Mouse (Mus musculus): ENCODE results near the gene Ppp6r3.
"Not testable (repeated sequence)": the region's sequence is repeated elsewhere in the genome, so short reads cannot be mapped to it uniquely, and the experiment has no call there.

Ppp6r3 gene

DNA sequence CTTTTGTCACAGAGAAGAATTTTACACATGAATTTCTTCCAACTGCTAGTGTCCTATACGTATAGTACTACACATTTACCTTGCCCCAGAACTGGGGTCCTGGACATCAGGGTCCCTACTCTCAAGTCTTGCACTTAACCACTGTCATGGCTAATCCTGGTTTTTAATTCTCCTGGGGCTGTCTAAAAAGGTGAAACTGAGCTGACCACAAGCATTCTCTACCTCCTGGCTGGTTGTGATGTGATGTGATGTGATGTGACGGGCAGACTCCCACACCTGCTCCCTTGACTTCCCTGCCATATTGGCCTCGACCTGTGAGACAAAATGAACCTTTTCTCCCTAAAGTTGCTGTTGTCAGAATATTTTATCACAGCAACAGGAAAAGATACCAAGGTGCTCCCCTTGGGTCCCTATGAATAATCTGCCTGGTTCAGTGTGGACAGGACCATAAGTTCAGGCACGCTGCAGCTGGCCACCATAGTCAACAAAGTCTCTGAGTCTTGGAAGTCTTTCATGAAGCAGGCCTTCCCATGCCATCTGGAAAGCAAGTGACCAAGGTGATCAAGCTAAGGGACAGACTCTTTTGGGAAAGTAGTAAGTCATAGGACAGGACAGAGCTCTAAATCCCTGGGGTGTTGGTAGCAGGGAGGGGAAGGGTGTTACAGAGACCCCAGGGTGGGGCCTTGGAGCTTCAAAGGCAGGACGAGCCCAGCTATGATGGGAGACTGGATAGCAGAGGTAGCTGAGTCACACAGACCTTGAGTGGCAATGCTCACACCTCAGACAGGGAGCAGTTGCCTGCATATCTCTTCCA, 1.1 kb upstream of the Ppp6r3 start:
- DNase-seq (ENCODE audit: low read depth, low spot score): no peak

DNA sequence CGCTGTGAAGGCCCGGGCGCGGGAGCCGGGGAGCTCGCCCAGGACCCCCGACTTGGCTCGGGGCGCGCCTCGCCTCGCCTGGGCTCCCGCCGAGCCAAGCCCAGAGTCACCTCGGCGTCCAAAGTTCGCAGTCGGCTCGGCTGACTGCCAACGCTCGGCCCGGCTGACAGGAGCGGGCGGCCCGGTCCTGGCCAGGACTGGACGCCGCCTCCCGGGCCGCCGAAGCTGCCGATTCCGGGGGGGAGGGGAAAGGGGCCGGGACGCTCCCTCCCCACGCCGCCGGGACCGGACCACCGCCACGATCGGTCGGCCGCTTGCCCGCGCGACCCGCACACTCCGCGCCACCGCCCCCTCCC, 295 bp downstream of the Ppp6r3 start:
- DNase-seq (ENCODE audit: low read depth, low spot score): peak; percentile 12

- no peak for DNase-seq (ENCODE audit: low read depth, low spot score)
Observed at GRCm38 (mm10) chr19:3574593-3575094, 905 bp downstream of the Ppp6r3 start.

DNA sequence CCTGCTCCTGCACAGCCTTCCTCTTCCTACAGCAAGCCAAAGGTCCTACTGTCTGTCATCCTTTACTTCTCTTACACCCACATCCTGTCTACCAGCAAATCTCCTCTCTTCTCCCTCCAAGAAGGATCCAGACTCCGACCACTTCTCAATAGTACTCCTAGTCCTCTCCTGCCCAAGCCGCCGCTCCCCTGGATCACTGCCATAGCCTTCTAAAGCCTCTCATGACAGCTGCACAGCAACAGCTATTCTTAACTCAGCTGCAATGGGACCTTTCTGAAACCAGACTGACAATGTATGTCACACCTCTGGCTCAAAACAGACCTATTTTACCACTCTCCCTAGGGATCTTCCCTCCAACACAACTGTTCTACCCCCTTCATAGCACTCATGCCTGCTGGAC, 11.2 kb downstream of the Ppp6r3 start:
- no peak for DNase-seq (ENCODE audit: low read depth, low spot score)

GRCm38 (mm10) chr19:3562752-3563151, 12.8 kb downstream of the Ppp6r3 start:
- DNase-seq (ENCODE audit: low read depth, low spot score): no peak

GRCm38 (mm10) chr19:3562298-3562697, 13.3 kb downstream of the Ppp6r3 start:
- no peak for DNase-seq (ENCODE audit: low read depth, low spot score)

DNA sequence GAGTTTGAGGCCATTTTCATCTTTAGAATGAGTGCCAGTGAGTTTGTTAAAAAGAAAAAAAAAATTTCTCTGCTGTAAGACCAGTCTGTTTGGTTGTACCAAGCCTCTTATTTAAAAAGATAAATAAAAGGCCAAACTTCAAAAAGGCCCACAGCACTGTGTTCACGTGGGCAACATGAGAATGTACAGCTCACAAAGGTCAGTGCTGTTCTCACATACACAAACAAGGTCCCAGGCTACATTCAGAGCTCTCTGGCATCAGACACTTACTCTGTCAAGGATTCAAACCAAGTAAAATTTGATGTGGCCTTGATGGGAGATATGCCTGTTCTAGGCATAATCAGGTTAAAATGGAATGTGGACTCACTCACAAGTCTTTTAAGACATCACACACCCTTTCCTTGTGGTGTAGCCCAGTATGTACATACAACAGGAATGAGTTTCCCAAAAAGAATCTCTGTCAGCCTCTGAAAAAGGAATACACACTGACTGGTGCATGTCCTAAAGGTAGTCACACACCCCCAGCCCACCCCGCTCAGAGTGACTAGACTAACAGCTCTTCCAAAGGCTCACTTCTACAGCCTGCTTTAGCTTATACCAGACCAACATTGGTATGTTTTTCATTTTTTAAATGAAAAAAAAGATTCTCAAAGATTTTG, 19.3 kb downstream of the Ppp6r3 start:
- no peak for DNase-seq (ENCODE audit: low read depth, low spot score)

DNA sequence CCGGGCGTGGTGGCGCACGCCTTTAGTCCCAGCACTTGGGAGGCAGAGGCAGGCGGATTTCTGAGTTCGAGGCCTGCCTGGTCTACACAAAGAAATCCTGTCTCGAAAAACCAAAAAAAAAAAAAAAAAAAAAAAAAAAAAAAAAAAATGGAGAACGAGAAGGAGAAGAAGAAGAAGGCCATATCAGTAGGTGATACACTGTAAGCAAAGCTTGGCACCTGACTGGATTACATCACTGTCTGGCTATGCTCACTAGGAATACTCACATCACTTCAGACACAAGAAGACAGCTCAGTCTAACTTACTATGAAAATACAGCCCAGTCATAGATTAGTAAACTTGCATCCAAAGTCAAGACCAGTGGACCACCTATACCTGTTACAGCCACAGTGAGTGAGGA, 20.8 kb downstream of the Ppp6r3 start:
- no peak for DNase-seq (ENCODE audit: low read depth, low spot score)

GRCm38 (mm10) chr19:3551573-3552159, 23.9 kb downstream of the Ppp6r3 start:
- no peak for DNase-seq (ENCODE audit: low read depth, low spot score)

- DNase-seq (ENCODE audit: low read depth, low spot score): no peak
Observed at GRCm38 (mm10) chr19:3550101-3550500, 25.4 kb downstream of the Ppp6r3 start.

GRCm38 (mm10) chr19:3549263-3549662, 26.3 kb downstream of the Ppp6r3 start:
- no peak for DNase-seq (ENCODE audit: low read depth, low spot score)

DNA sequence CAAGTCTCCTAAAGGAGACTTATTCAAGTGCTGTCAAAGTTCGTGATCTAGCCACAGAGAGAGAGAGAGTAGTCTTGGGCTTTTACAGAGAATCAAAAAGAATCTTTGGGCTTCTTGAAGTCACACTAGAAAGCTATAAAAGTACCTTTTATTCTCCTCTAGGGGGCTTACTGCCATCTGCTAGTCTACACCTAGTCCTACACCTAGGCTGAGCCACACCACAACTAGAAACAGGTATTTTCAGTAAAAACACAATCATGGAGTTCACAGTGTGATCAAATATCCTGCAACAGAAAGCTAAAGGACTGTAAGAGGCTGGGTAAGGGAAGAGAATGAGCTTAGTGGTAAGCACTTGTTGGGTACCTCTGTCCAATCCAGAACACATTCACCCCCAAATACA, 27.2 kb downstream of the Ppp6r3 start:
- no peak for DNase-seq (ENCODE audit: low read depth, low spot score)

DNA sequence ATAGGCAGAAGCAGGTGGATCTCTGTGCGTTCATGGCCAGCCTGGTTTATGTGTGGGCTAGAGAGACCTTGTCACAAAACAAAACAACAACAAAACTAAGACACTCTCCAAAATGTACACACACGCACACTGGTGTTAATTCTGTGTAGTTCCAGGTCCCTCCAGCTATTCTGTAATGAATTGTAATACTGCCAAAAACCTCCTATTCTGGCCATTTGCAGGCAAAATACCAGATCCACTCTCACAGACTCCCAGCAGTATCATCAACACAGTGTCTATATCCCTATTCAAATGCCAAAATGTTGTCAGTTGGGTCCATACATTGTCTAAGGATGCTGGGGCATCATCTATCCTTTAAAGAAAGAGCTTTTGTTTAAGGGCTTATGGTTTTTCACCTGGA, 30.6 kb downstream of the Ppp6r3 start:
- DNase-seq (ENCODE audit: low read depth, low spot score): no peak

GRCm38 (mm10) chr19:3542591-3542990, 33.0 kb downstream of the Ppp6r3 start:
- DNase-seq (ENCODE audit: low read depth, low spot score): no peak

- no peak for DNase-seq (ENCODE audit: low read depth, low spot score)
Observed at GRCm38 (mm10) chr19:3540997-3541396, 34.6 kb downstream of the Ppp6r3 start.

GRCm38 (mm10) chr19:3540254-3540653, 35.3 kb downstream of the Ppp6r3 start:
- no peak for DNase-seq (ENCODE audit: low read depth, low spot score)

- no peak for DNase-seq (ENCODE audit: low read depth, low spot score)
Observed at GRCm38 (mm10) chr19:3539456-3539855, 36.1 kb downstream of the Ppp6r3 start.

DNA sequence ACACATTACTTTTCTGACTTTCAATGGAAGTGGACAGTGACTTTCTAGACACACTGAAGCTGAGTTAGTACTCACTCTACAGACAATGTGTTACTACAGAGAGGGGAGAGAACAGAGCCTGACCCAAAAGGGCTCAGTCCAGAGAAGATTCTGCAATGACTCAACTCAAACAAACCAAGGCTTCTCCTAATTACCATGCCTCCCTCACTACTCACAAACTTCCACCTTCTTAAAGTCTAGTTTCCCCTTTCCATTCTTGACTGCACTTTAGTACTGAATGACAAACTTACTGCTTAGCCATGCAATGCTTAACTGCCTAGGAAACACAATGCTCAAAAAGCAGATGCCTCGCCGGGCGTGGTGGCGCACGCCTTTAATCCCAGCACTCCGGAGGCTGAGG, 37.9 kb downstream of the Ppp6r3 start:
- no peak for DNase-seq (ENCODE audit: low read depth, low spot score)

- no peak for DNase-seq (ENCODE audit: low read depth, low spot score)
Observed at GRCm38 (mm10) chr19:3534945-3535344, 40.6 kb downstream of the Ppp6r3 start.

- DNase-seq (ENCODE audit: low read depth, low spot score): not testable (repeated sequence)
Observed at GRCm38 (mm10) chr19:3533266-3533966, 42.1 kb downstream of the Ppp6r3 start.

- DNase-seq (ENCODE audit: low read depth, low spot score): no peak
Observed at GRCm38 (mm10) chr19:3532717-3533260, 42.8 kb downstream of the Ppp6r3 start.

DNA sequence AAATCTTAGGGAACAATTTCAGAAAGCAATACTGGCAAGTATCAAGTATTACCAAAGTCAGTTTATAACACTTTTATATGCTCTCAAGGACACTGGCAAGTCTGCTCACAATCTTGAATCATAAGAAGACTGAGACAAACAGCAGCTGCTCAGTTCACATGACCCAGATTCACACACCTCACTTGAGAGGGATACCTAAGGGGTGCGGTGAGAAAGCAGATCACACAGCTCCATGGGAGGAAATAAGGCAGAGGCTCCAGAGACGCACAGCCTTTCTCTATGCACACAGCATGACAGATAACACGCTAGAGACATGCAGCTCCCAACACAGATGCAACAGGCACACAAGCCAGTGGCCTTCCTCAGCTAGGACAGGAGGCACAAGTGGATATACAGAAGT, 45.8 kb downstream of the Ppp6r3 start:
- DNase-seq (ENCODE audit: low read depth, low spot score): no peak

Data from brain, embryonic 18.5 days (tissue).